Mouse (Mus musculus) hematopoietic stem cell, adult 5-6 weeks (primary cell): ENCODE measurements around the gene Tmem248. TPM values are rescaled to one million over a fixed set of nuclear protein-coding genes. Genes with fewer than 3 reads are reported as not detected.

Experiments used
- ATAC-seq, 2 experiments: fragments of 125-278 bp in 1 of 2; replicated peaks in 1 of 2; 2 replicates each; pipeline ENCODE4 v1.8.0; 2016 to 2017; ENCODE audit warnings: inconsistent platforms in 2 of 2, mild to moderate bottlenecking in 2 of 2, moderate number of reproducible peaks in 2 of 2, low read depth in 1 of 2, moderate TSS enrichment in 1 of 2; ENCODE audit not compliant: low FRiP score in 2 of 2, poor library complexity in 2 of 2, severe bottlenecking in 2 of 2, insufficient read depth in 1 of 2, low TSS enrichment in 1 of 2
- total RNA-seq: library from RNA; stranded (forward); fragments of 172-1452, 232-1000 nt; gene quantifications from 2 replicates; pipeline ENCODE4 v1.2.3, GENCODE M21; 2017

Tmem248 gene
- total RNA-seq, 1 experiment from 2014 or later, result 40.9 TPM

DNA sequence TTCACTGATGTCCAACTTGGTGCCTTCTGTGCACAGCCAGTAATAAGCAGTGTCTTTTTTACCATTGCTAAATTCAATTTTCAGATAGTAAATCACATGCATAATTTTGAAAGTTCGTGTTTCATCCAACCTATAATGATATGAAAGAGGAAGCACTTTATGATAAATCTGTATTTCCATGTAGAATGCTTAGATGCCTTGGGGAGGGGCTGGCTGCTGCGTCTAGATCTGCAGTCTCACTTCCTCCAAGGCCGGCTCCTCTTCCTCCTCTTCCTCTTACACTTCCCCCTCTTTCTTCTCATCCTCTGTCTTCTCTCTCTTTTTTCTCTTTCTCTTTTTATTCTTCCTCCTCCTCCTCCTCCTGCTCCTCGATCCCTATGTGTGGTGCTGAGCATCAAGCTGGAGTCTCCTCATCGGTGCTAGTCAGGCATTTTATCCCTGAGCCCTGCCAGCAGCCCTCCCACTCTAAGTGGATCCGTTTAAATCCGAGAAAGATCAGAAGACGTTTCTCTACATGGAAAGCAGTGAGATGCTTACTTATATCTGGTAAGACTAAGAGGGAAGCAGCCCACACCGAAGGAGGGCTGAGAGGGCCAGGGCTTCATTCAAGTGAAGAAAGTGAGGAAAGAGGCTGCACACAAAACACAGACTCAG is 66.3 kb downstream of the Tmem248 start:
- ATAC-seq, result no peak

DNA sequence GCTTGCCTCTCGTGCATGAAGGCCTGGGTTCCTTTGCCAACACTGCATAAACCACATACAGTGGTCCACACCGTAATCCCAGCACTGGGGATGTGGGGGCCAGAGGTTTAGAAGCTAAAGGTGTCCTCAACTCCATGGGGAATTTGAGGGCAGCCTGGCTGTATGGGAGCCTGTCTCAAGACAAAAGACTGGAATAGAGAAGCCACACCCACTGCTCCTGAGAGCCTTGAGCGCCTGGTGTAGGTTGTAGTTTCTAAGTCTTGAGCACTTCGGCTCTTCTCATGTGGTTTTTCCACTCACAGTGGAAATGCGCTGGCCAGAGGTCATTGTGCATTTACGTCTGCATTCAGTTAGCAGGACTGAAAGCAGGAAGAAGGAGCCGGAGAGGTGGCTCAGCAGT is 71.2 kb downstream of the Tmem248 start:
- ATAC-seq, result no peak

DNA sequence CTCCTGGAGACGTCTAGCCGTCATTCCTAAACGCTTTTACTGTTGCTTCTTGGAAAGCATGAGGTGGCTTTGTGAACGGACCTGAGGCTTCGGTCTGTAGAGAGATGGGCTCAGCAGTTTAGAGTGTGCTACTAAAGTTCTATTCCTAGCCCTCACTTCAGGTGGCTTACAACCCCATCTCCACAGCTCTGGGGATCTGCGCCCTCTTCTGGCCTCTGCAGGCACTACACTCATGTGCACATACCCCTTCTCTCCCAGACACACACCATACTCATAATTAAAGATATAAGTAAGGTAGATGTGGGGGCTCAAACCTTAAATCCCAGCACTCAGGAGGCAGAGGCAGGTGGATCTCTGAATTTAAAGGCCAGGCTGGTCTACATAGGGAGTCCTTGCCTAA is 73.4 kb downstream of the Tmem248 start:
- ATAC-seq, result no peak

DNA sequence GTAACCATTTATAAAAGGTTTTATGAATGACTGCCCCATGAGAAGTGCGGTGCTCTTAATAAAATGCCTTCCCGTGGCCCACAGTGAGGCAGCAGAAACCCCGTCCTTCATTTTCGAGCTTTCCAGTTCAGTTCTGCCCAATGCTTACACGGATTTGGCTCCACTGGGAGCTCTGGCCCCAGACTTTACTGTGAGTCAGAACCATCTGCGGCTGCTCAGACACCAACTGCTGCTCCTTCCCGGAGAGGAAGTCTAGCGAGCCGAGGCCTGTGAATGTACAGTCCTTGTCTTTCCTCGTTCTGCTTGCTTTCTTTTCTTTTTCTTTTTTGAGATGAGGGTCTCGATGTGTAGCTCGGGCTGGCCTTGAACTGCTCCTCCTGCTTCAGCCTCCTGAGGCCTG is 73.9 kb downstream of the Tmem248 start:
- no peak for ATAC-seq

DNA sequence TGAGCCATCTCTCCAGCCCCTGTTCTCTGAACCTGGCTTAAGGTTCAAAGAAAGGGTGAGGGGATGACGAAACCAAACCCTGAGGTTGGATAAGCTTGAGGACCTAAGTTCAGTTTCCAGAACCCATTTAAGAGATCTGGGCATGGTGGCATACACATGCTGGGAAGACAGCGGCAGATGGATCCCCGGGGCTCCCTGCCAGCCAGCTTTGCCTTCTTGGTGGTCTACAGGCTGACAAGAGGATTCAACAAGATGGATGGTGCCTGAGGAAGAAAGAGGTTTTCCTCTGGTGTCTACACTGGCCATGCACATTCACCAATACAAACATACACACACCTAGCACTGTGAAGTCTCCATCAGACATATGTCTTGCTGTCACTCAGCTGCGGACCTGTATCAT is 76.1 kb downstream of the Tmem248 start:
- ATAC-seq, result no peak

Other genes starting within 250 kb of the Tmem248 start
- gene Gusb, start 214.0 kb upstream of the Tmem248 start, total RNA-seq, result 37.8 and 43.7 TPM in 2 replicates
- 27.1 and 29.8 TPM in 2 replicates for gene Asl, start 187.8 kb upstream of the Tmem248 start, total RNA-seq
- gene Crcp, start 187.8 kb upstream of the Tmem248 start, total RNA-seq, result 38.3 and 49.5 TPM in 2 replicates
- 6.9 and 7.3 TPM in 2 replicates for gene Tpst1, start 143.8 kb upstream of the Tmem248 start, total RNA-seq
- 3.3 and 6.4 TPM in 2 replicates for gene Kctd7, start 72.2 kb upstream of the Tmem248 start, total RNA-seq
- 35.6 and 47.9 TPM in 2 replicates for gene Rabgef1, start 45.3 kb upstream of the Tmem248 start, total RNA-seq
- 86.6 and 133 TPM in 2 replicates for gene Sbds, start 38.4 kb downstream of the Tmem248 start, total RNA-seq
- gene Tyw1, start 38.5 kb downstream of the Tmem248 start, total RNA-seq, result 40.5 and 53.1 TPM in 2 replicates
- gene Caln1, start 152.4 kb downstream of the Tmem248 start, total RNA-seq, result not detected in 2 replicates
- not detected in 2 replicates for gene A330070K13Rik, start 167.6 kb downstream of the Tmem248 start, total RNA-seq